Comparison of ENCODE assay signal across 8 mouse cellular contexts in genomic region chr2:167129608-167129955, GRCm38 (mm10).
DNase-seq lines count a peak whose midpoint lies in the region; ATAC-seq and TF ChIP-seq lines count a peak whose summit lies in the region.

No protein-coding gene starts in this region.

- no peak overlapping the region for H3K4me3 ChIP-seq in forebrain, embryonic 13.5 days
- peak overlapping the region; percentile 8; the same call in 1 of the 2 replicates for H3K4me3 ChIP-seq in macrophage (ENCODE audit: inconsistent target)
- peak overlapping the region; percentile 19; the same call in 1 of the 2 replicates for H3K4me3 ChIP-seq in stomach, postnatal 0 days (ENCODE audit: low read depth, low read length)

- no peak for TF ChIP-seq EP300 in stomach, postnatal 0 days (optimal IDR thresholded peaks at IDR 0.05)

- no peaks in the 10 kb centered on the region; the same call in 1 of the 2 replicates for H3K27me3 ChIP-seq in forebrain, embryonic 13.5 days
- H3K27me3 ChIP-seq in stomach, postnatal 0 days (ENCODE audit: control insufficient read depth, insufficient read depth, low read length), result no peaks in the 10 kb centered on the region

- ATAC-seq in forebrain, embryonic 13.5 days, result no peak
- ATAC-seq in stomach, postnatal 0 days (ENCODE audit: low FRiP score, low TSS enrichment), result peak; percentile 77

- no peak overlapping the region for H3K27ac ChIP-seq in forebrain, embryonic 13.5 days
- H3K27ac ChIP-seq in macrophage, result no peak overlapping the region
- H3K27ac ChIP-seq in stomach, postnatal 0 days (replicated peaks), result peak overlapping the region; percentile 84

- peak; percentile 91 for DNase-seq in heart, adult 11 months
- DNase-seq in heart, adult 8-10 months (ENCODE audit: low spot score), result no peak
- peak; percentile 81 for DNase-seq in kidney, postnatal 10 days
- peak; percentile 43 for DNase-seq in stomach, postnatal 0 days (ENCODE audit: low spot score)
- no peak for DNase-seq in cerebellum, adult 9-11 months
- no peak for DNase-seq in cerebellum, postnatal 25 days

- WGBS in forebrain, embryonic 13.5 days, result 18% methylated on average over 9 of the region's 9 CpGs
- WGBS in macrophage (ENCODE audit: missing documents), result 18% methylated on average over 9 of the region's 9 CpGs
- WGBS in stomach, postnatal 0 days, result 9% methylated on average over 9 of the region's 9 CpGs

- peaks cover 30% of the 10 kb centered on the region for H3K4me1 ChIP-seq in forebrain, embryonic 13.5 days
- no peaks in the 10 kb centered on the region for H3K4me1 ChIP-seq in stomach, postnatal 0 days (replicated peaks; ENCODE audit: control insufficient read depth, insufficient read depth)

- no peaks in the 10 kb centered on the region for H3K9me3 ChIP-seq in forebrain, embryonic 13.5 days (replicated peaks)
- H3K9me3 ChIP-seq in stomach, postnatal 0 days (ENCODE audit: control insufficient read depth, low read length), result no peaks in the 10 kb centered on the region

- peak overlapping the region; percentile 20 for H3K4me2 ChIP-seq in forebrain, embryonic 13.5 days
- H3K4me2 ChIP-seq in stomach, postnatal 0 days (replicated peaks; ENCODE audit: low read depth), result peak overlapping the region; percentile 54

- H3K9ac ChIP-seq in forebrain, embryonic 13.5 days, result 0 out of 2 replicates have a peak overlapping the region, but pooled peaks have one; percentile 17
- no peak overlapping the region for H3K9ac ChIP-seq in stomach, postnatal 0 days (ENCODE audit: low read length)

- no peaks in the 10 kb centered on the region for H3K36me3 ChIP-seq in forebrain, embryonic 13.5 days (ENCODE audit: poor library complexity, severe bottlenecking)
- H3K36me3 ChIP-seq in macrophage (ENCODE audit: inconsistent target), result no peaks in the 10 kb centered on the region
- H3K36me3 ChIP-seq in stomach, postnatal 0 days (ENCODE audit: control insufficient read depth, insufficient read depth, low read length), result no peaks in the 10 kb centered on the region

- no peaks in the 10 kb centered on the region for H3K79me2 ChIP-seq in macrophage (ENCODE audit: inconsistent target)

- no peak for TF ChIP-seq CTCF in stomach, postnatal 0 days (IDR thresholded peaks at IDR 0.05; ENCODE audit: low read depth)

Comparison
In these comparisons a context has a peak if more than half of its experiments do, and no peak if none do; other contexts are left out.
1. DNase-seq: peak in heart, adult 11 months (single experiment), kidney, postnatal 10 days (single experiment) and stomach, postnatal 0 days (single experiment); none in heart, adult 8-10 months (single experiment), cerebellum, adult 9-11 months (single experiment) and cerebellum, postnatal 25 days (0 of 2).